Comparison of ENCODE assay signal across 8 mouse cellular contexts in genomic region chr3:90514691-90515090, GRCm38 (mm10). TPM values are rescaled to one million over a fixed set of nuclear protein-coding genes. Genes with fewer than 3 reads are reported as not detected.
DNase-seq lines count a peak whose midpoint lies in the region; ATAC-seq and TF ChIP-seq lines count a peak whose summit lies in the region.

No protein-coding gene starts in this region.

- no peak overlapping the region for H3K27ac ChIP-seq in embryonic fibroblast, embryonic 13.5 days (ENCODE audit: insufficient read depth, low read length)
- peak overlapping the region; percentile 89 for H3K27ac ChIP-seq in heart, embryonic 15.5 days
- H3K27ac ChIP-seq in macrophage, result peak overlapping the region; percentile 63

- H3K27me3 ChIP-seq in heart, embryonic 15.5 days, result no peaks in the 10 kb centered on the region

- no peak for TF ChIP-seq CTCF in embryonic fibroblast, embryonic 13.5 days (IDR thresholded peaks at IDR 0.05; ENCODE audit: borderline replicate concordance, insufficient read depth, low read length)

- peak overlapping the region; percentile 66 for H3K9ac ChIP-seq in heart, embryonic 15.5 days

- peak overlapping the region; percentile 33 for H3K4me3 ChIP-seq in embryonic fibroblast, embryonic 13.5 days (ENCODE audit: insufficient read depth, low read length)
- peak overlapping the region; percentile 57 for H3K4me3 ChIP-seq in heart, embryonic 15.5 days
- H3K4me3 ChIP-seq in macrophage (ENCODE audit: inconsistent target), result peak overlapping the region; percentile 90

- DNase-seq in CD4-positive helper T cell, adult 2 months (ENCODE audit: low read depth, low spot score), result peak; percentile 65
- peak; percentile 84 for DNase-seq in kidney, postnatal 10 days
- peak; percentile 44 for DNase-seq in spleen, adult 12 weeks (ENCODE audit: low spot score)
- DNase-seq in frontal cortex, postnatal 10 days (ENCODE audit: low spot score in 2 of 2), result no peak

- peaks cover 11% of the 10 kb centered on the region; the same call in 1 of the 2 replicates for H3K79me2 ChIP-seq in macrophage (ENCODE audit: inconsistent target)

- H3K4me2 ChIP-seq in heart, embryonic 15.5 days, result peak overlapping the region; percentile 93

- no peaks in the 10 kb centered on the region; the same call in none of the 2 replicates for H3K36me3 ChIP-seq in heart, embryonic 15.5 days
- H3K36me3 ChIP-seq in macrophage (ENCODE audit: inconsistent target), result no peaks in the 10 kb centered on the region

- no peak; the same call in none of the 2 replicates for TF ChIP-seq POLR2A in embryonic fibroblast, embryonic 13.5 days (IDR thresholded peaks at IDR 0.05; ENCODE audit: low read depth, low read length)

- WGBS in heart, embryonic 15.5 days, result 0% methylated on average over 10 of the region's 10 CpGs
- 0% methylated on average over 10 of the region's 10 CpGs for WGBS in macrophage (ENCODE audit: missing documents)

- peaks cover 7% of the 10 kb centered on the region; the same call in 1 of the 2 replicates for H3K4me1 ChIP-seq in embryonic fibroblast, embryonic 13.5 days (ENCODE audit: control insufficient read depth, insufficient read depth, low read length)
- peaks cover 29% of the 10 kb centered on the region for H3K4me1 ChIP-seq in heart, embryonic 15.5 days (replicated peaks)

- peak; percentile 91 for ATAC-seq in activated CD4-positive, CD25-positive, alpha-beta regulatory T cell, adult 4 months
- ATAC-seq in heart, embryonic 15.5 days (replicated peaks; ENCODE audit: insufficient number of reproducible peaks, insufficient read depth, low FRiP score, low read depth), result peak; percentile 76

- H3K9me3 ChIP-seq in heart, embryonic 15.5 days (replicated peaks), result no peaks in the 10 kb centered on the region

RNA-seq across cellular contexts. Expression of gene S100a13, which starts 0.5 kb away (rescaled TPM):
- polyA plus RNA-seq in activated CD4-positive, CD25-positive, alpha-beta regulatory T cell, adult 4 months (2017; shearing (Covaris generic)), result 100 to 1,000 TPM; 235 to 298 TPM
- 38.7 and 60.4 TPM in 2 replicates for polyA plus RNA-seq in embryonic fibroblast, embryonic 13.5 days (2011; ENCODE audit: insufficient read length, low read depth, missing spikeins)
- 73.0 and 94.1 TPM in 2 replicates for polyA plus RNA-seq in heart, embryonic 15.5 days (2015; fragmentation: Nextera tagmentation; extraction: Ambion mirVana)
- total RNA-seq in macrophage (2018; cell fraction: chromatin; rRNA removed), result 10 to 100 TPM in 8 of 26 experiments, 1 to 10 TPM in 17, not detected in 1; 2.1 to 16.7 (median 6.9) TPM
- total RNA-seq in macrophage (2018; cell fraction: cytosol; rRNA removed), result 10 to 100 TPM; 37.2 to 80.5 (median 50.5) TPM
- total RNA-seq in macrophage (2018; cell fraction: nucleus; rRNA removed), result 10 to 100 TPM in 23 of 26 experiments, 1 to 10 TPM in 3; 7.9 to 29.7 (median 19.0) TPM
- 61.0 to 85.4 TPM (median 63.2 TPM) in 3 replicates for polyA plus RNA-seq in macrophage (2018)

RNA-seq across cellular contexts. Expression of gene S100a1, which starts 0.5 kb away (rescaled TPM):
- 1 to 10 TPM; 5.6 to 6.6 TPM for polyA plus RNA-seq in activated CD4-positive, CD25-positive, alpha-beta regulatory T cell, adult 4 months (2017; shearing (Covaris generic))
- polyA plus RNA-seq in embryonic fibroblast, embryonic 13.5 days (2011; ENCODE audit: insufficient read length, low read depth, missing spikeins), result 27.6 and 37.9 TPM in 2 replicates
- 247 and 315 TPM in 2 replicates for polyA plus RNA-seq in heart, embryonic 15.5 days (2015; fragmentation: Nextera tagmentation; extraction: Ambion mirVana)
- 10 to 100 TPM in 5 of 26 experiments, 1 to 10 TPM in 21; 2.8 to 21.7 (median 7.5) TPM for total RNA-seq in macrophage (2018; cell fraction: chromatin; rRNA removed)
- total RNA-seq in macrophage (2018; cell fraction: cytosol; rRNA removed), result 100 to 1,000 TPM in 25 of 26 experiments, 10 to 100 TPM in 1; 90.7 to 695 (median 289) TPM
- 100 to 1,000 TPM in 3 of 26 experiments, 10 to 100 TPM in 23; 19.7 to 144 (median 44.2) TPM for total RNA-seq in macrophage (2018; cell fraction: nucleus; rRNA removed)
- 229 to 857 TPM (median 718 TPM) in 3 replicates for polyA plus RNA-seq in macrophage (2018)

RNA-seq across cellular contexts. Expression of gene Chtop, which starts 5.4 kb away (rescaled TPM):
- 10 to 100 TPM; 43.5 to 67.8 TPM for polyA plus RNA-seq in activated CD4-positive, CD25-positive, alpha-beta regulatory T cell, adult 4 months (2017; shearing (Covaris generic))
- polyA plus RNA-seq in embryonic fibroblast, embryonic 13.5 days (2011; ENCODE audit: insufficient read length, low read depth, missing spikeins), result 92.9 and 111 TPM in 2 replicates
- polyA plus RNA-seq in heart, embryonic 15.5 days (2015; fragmentation: Nextera tagmentation; extraction: Ambion mirVana), result 90.9 and 98.3 TPM in 2 replicates
- total RNA-seq in macrophage (2018; cell fraction: chromatin; rRNA removed), result 10 to 100 TPM; 48.8 to 85.5 (median 71.0) TPM
- 10 to 100 TPM; 54.6 to 73.0 (median 65.6) TPM for total RNA-seq in macrophage (2018; cell fraction: cytosol; rRNA removed)
- 100 to 1,000 TPM in 1 of 26 experiments, 10 to 100 TPM in 25; 73.6 to 102 (median 89.1) TPM for total RNA-seq in macrophage (2018; cell fraction: nucleus; rRNA removed)
- polyA plus RNA-seq in macrophage (2018), result 50.7 to 64.7 TPM (median 57.9 TPM) in 3 replicates

RNA-seq across cellular contexts. Expression of gene S100a14, which starts 12.0 kb away (rescaled TPM):
- under 1 TPM in 1 of 2 experiments, not detected in 1; 0.47 TPM for polyA plus RNA-seq in activated CD4-positive, CD25-positive, alpha-beta regulatory T cell, adult 4 months (2017; shearing (Covaris generic))
- polyA plus RNA-seq in embryonic fibroblast, embryonic 13.5 days (2011; ENCODE audit: insufficient read length, low read depth, missing spikeins), result not detected in 2 replicates
- 1.1 and 7.5 TPM in 2 replicates for polyA plus RNA-seq in heart, embryonic 15.5 days (2015; fragmentation: Nextera tagmentation; extraction: Ambion mirVana)
- 1 to 10 TPM in 2 of 26 experiments, under 1 TPM in 2, not detected in 22; 0.46 to 1.2 (median 0.95) TPM for total RNA-seq in macrophage (2018; cell fraction: chromatin; rRNA removed)
- total RNA-seq in macrophage (2018; cell fraction: cytosol; rRNA removed), result not detected
- total RNA-seq in macrophage (2018; cell fraction: nucleus; rRNA removed), result 1 to 10 TPM in 1 of 26 experiments, under 1 TPM in 3, not detected in 22; 0.35 to 1.0 (median 0.51) TPM
- polyA plus RNA-seq in macrophage (2018), result not detected in 3 replicates

RNA-seq across cellular contexts. Expression of gene S100a16, which starts 22.4 kb away (rescaled TPM):
- polyA plus RNA-seq in activated CD4-positive, CD25-positive, alpha-beta regulatory T cell, adult 4 months (2017; shearing (Covaris generic)), result not detected
- polyA plus RNA-seq in embryonic fibroblast, embryonic 13.5 days (2011; ENCODE audit: insufficient read length, low read depth, missing spikeins), result 40.2 and 49.1 TPM in 2 replicates
- 89.3 and 103 TPM in 2 replicates for polyA plus RNA-seq in heart, embryonic 15.5 days (2015; fragmentation: Nextera tagmentation; extraction: Ambion mirVana)
- total RNA-seq in macrophage (2018; cell fraction: chromatin; rRNA removed), result 1 to 10 TPM in 1 of 26 experiments, not detected in 25; 8.4 TPM
- total RNA-seq in macrophage (2018; cell fraction: cytosol; rRNA removed), result not detected
- under 1 TPM in 1 of 26 experiments, not detected in 25; 0.99 TPM for total RNA-seq in macrophage (2018; cell fraction: nucleus; rRNA removed)
- not detected in 3 replicates for polyA plus RNA-seq in macrophage (2018)

Comparison
In these comparisons a context has a peak if more than half of its experiments do, and no peak if none do; other contexts are left out.
1. DNase-seq: peak in CD4-positive helper T cell, adult 2 months (single experiment), kidney, postnatal 10 days (single experiment) and spleen, adult 12 weeks (single experiment); none in frontal cortex, postnatal 10 days (0 of 2).
2. H3K4me3 ChIP-seq: peak in every context shown above with its lines; median percentile 90 in macrophage; 57 in heart, embryonic 15.5 days; 33 in embryonic fibroblast, embryonic 13.5 days.